Mouse (Mus musculus) lung, postnatal 0 days (tissue): ENCODE results near the gene Fam19a3.

Source experiments
- CTCF ChIP-seq: IDR thresholded peaks from 2 replicates; pipeline ENCODE4 v1.5.1; 2016; ENCODE audit warnings: antibody characterized with exemption, mild to moderate bottlenecking
- EP300 ChIP-seq: IDR thresholded peaks from 2 replicates; pipeline ENCODE4 v1.6.1; 2016; ENCODE audit warnings: antibody characterized with exemption, mild to moderate bottlenecking, control low read depth

DNA sequence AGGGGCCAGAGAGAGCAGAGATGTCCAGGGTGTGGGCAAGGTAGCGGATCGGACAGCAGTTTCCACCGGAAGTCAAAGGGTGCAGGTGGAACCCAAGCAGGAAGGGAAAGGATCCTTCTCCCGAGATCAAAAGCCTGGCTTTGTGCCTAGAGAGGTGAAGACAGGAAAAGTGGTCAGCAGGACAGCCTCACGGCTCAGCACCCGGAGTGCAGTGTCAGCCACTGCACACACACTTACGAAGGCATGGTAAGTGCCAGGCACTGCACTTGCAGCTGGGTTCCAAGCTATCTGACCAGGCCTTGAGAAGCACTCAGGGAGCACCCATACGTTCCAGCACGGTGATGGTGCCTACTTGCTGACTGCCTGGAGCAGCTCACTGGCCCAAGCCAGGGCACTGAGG lies 23.9 kb upstream of the Fam19a3 start:
- TF ChIP-seq CTCF, result no peak
- no peak for TF ChIP-seq EP300
